Mouse (Mus musculus) intestine, embryonic 16.5 days (tissue): Measurements from ENCODE around the gene Tbc1d16. TPM values are rescaled to one million over a fixed set of nuclear protein-coding genes. Genes with fewer than 3 reads are reported as not detected.

Experiments used
- ATAC-seq: fragments of 200-750 bp; cut with Nextera tagmentation; 2 replicates; pipeline ENCODE4 v1.8.0; 2017; ENCODE audit warnings: moderate TSS enrichment, moderate library complexity
- H3K27ac ChIP-seq: fragments of 300-500 bp; sonication (generic); 2 replicates; pipeline ENCODE4 v1.5.1; 2014; ENCODE audit warnings: mild to moderate bottlenecking, low read length
- H3K27me3 ChIP-seq: fragments of 300-500 bp; sonication (generic); replicated peaks from 2 replicates; pipeline ENCODE4 v1.6.1; 2014; ENCODE audit warnings: low read length, control low read depth, mixed read lengths; ENCODE audit not compliant: control insufficient read depth, insufficient read depth
- H3K36me3 ChIP-seq: fragments of 300-500 bp; sonication (generic); 2 replicates; pipeline ENCODE4 v1.6.1; 2014; ENCODE audit warnings: low read length, control low read depth; ENCODE audit not compliant: control insufficient read depth, insufficient read depth
- H3K4me1 ChIP-seq: fragments of 300-500 bp; sonication (generic); 2 replicates; pipeline ENCODE4 v1.6.1; 2014; ENCODE audit warnings: low read length, control low read depth, mixed read lengths; ENCODE audit not compliant: control insufficient read depth, insufficient read depth
- H3K4me2 ChIP-seq: fragments of 300-500 bp; sonication (generic); 2 replicates; pipeline ENCODE4 v1.6.1; 2014; ENCODE audit warnings: low read depth, low read length, control low read depth
- H3K4me3 ChIP-seq: fragments of 300-500 bp; sonication (generic); 2 replicates; pipeline ENCODE4 v1.5.1; 2014; ENCODE audit warnings: mild to moderate bottlenecking, low read length
- H3K9ac ChIP-seq: fragments of 300-500 bp; sonication (generic); 2 replicates; pipeline ENCODE4 v1.6.1; 2014; ENCODE audit warnings: low read depth, low read length
- H3K9me3 ChIP-seq: fragments of 300-500 bp; sonication (generic); 2 replicates; pipeline ENCODE4 v1.6.1; 2016; ENCODE audit warnings: low read length, control low read depth; ENCODE audit not compliant: control insufficient read depth
- WGBS: fragments of 180-500 bp; shearing (Covaris S2); extraction: QIAGEN DNeasy Blood & Tissue Kit; methylation state at CpG from one replicate; pipeline ENCODE4 v1.1.7; 2014; 5-methylcytosine and 5-hydroxymethylcytosine counted together
- polyA plus RNA-seq: library from polyadenylated mRNA; unstranded; fragments of >200 nt; fragmentation: Nextera tagmentation; extraction: Ambion mirVana; gene quantifications from 2 replicates; pipeline ENCODE4 v1.2.1, GENCODE M21; 2015

The Tbc1d16 gene
- polyA plus RNA-seq, 1 experiment from 2014 or later, result 12.7 TPM

DNA sequence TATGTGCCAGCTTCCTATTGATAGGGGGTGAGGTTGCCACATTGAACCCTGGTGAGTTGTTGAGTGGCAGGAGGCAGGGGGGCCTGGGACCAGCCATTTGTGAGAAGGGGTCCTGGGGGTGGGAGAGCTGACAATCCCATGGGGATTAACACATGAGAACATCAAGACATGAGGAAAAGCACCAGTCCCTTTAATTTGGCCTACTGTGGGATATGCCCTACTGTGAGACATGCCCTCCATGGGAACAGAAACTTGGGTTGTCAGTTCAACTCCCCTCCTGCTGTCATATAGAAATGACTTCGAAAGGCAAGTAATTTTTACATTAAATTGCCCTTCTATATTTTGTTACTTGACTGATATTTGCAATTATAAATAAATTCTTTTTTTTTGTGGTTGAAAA is 59.4 kb downstream of the Tbc1d16 start:
- no peaks in the 10 kb centered on the region for H3K36me3 ChIP-seq
- no peak overlapping the region for H3K4me3 ChIP-seq
- H3K4me1 ChIP-seq, result no peaks in the 10 kb centered on the region; the same call in 1 of the 2 replicates
- no peak overlapping the region for H3K27ac ChIP-seq
- ATAC-seq, result no peak
- no peaks in the 10 kb centered on the region for H3K27me3 ChIP-seq
- WGBS, result 89% methylated on average over 1 of the region's 1 CpGs
- H3K4me2 ChIP-seq, result no peak overlapping the region
- H3K9me3 ChIP-seq, result no peaks in the 10 kb centered on the region
- H3K9ac ChIP-seq, result no peak overlapping the region

DNA sequence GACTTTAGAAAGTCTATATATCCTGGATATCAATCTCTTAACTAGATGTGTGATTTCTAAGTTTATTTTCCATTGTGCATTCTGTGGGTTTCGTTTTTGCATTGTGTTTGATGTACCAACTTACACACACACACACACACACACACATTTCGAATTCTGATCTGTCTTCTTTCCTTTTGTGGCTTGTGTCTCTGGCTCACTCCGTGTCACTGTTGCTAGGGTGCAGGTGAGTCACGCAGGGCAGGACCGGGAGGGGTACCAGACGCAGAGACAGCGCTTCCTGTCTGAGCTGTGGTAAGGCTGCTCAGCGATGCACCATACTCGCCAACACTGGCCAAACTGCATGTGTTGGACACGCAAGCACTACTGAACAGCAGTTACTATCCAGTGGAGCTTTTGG is 62.3 kb downstream of the Tbc1d16 start:
- H3K9me3 ChIP-seq, result no peaks in the 10 kb centered on the region
- H3K27ac ChIP-seq, result no peak overlapping the region
- no peaks in the 10 kb centered on the region; the same call in 1 of the 2 replicates for H3K4me1 ChIP-seq
- no peaks in the 10 kb centered on the region for H3K36me3 ChIP-seq
- no peak for ATAC-seq
- no peak overlapping the region for H3K4me3 ChIP-seq
- 71% methylated on average over 10 of the region's 10 CpGs for WGBS
- no peak overlapping the region for H3K4me2 ChIP-seq
- no peaks in the 10 kb centered on the region for H3K27me3 ChIP-seq
- H3K9ac ChIP-seq, result no peak overlapping the region

DNA sequence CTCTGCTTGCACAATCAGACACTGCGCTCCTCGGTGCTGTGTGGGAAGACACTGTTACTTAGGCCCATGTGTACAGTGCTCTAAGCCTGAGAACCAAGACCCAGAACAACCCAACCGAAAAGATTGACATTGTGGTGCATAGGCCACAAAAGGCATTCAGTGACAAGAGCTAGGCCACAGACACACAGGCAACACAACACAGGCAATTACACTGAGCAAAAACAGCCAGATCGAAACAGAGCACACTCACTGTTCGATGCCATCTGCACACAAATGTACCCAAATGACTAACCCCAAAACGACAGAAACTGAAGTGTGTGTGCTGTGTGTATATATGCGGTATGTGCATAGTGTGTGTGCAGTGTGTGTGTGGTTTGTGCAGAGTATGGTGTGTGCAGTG is 63.9 kb downstream of the Tbc1d16 start:
- Histone ChIP-seq H3K27ac (no peak overlapping the region), H3K9ac (no peak overlapping the region), H3K4me3 (no peak overlapping the region), H3K36me3 (no peaks in the 10 kb centered on the region), H3K4me2 (no peak overlapping the region), H3K9me3 (no peaks in the 10 kb centered on the region), H3K27me3 (no peaks in the 10 kb centered on the region), H3K4me1 (peaks cover 5% of the 10 kb centered on the region; the same call in 1 of the 2 replicates)
- no peak for ATAC-seq
- WGBS, result 89% methylated on average over 7 of the region's 7 CpGs

DNA sequence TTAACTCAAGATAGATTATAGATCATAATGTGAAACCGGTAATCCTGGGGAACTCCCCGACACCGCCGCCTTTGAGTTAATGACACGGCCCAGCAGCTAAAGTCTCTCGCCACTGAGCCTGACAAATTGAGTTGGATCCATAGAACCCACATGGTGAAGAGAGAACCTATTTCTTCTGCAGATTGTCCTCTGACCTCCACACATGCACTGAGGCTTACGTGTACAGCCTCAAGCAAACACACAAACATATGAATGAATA is 64.6 kb downstream of the Tbc1d16 start:
- 91% methylated on average over 7 of the region's 7 CpGs for WGBS
- Histone ChIP-seq H3K9me3 (no peaks in the 10 kb centered on the region), H3K4me2 (no peak overlapping the region), H3K27me3 (no peaks in the 10 kb centered on the region), H3K4me3 (no peak overlapping the region), H3K4me1 (peaks cover 5% of the 10 kb centered on the region; the same call in 1 of the 2 replicates), H3K9ac (no peak overlapping the region), H3K27ac (peak overlapping the region; percentile 18), H3K36me3 (no peaks in the 10 kb centered on the region)
- ATAC-seq, result no peak

DNA sequence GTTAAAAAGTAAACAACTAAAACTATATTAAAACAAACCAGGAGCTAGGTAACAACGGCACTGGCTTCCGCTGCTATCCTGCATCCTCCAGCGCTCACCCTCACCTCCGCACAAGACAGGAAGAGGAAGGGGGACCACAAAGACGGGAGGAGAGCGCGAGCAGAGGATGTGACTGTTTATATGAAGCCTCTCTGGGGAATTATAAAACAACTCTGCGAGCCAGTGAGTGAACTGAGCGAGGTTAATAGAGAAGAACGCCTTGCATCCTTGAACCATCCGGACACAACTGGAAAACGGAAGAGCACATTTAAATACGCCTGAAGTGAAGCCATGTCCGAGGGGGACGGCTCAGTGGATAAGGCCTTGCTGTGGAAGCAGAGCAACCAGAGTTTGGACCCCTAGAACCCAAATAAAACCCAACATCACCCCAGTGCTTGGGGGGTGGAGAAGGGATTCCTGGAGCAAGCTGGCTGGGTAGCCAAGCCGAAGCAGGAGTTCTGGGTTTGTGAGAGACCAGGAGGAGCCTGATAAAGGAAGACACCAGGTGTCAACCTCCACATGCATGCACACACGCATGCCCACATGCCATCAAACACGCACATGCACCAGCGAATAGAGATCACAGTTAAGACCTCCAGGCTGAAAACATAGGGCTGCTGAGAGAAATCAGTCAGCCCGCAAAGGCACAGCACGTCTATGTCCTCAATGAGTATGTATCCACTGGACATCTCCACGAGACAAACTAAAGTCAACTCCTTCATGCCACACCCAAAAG is 65.2 kb downstream of the Tbc1d16 start:
- Histone ChIP-seq H3K4me3 (no peak overlapping the region), H3K9me3 (no peaks in the 10 kb centered on the region), H3K27ac (peak overlapping the region; percentile 18), H3K4me2 (no peak overlapping the region), H3K4me1 (peaks cover 5% of the 10 kb centered on the region; the same call in 1 of the 2 replicates), H3K36me3 (no peaks in the 10 kb centered on the region), H3K9ac (no peak overlapping the region), H3K27me3 (no peaks in the 10 kb centered on the region)
- ATAC-seq, result 0 out of 2 replicates have a peak, but pooled peaks have one; percentile 18
- WGBS, result 60% methylated on average over 22 of the region's 22 CpGs

DNA sequence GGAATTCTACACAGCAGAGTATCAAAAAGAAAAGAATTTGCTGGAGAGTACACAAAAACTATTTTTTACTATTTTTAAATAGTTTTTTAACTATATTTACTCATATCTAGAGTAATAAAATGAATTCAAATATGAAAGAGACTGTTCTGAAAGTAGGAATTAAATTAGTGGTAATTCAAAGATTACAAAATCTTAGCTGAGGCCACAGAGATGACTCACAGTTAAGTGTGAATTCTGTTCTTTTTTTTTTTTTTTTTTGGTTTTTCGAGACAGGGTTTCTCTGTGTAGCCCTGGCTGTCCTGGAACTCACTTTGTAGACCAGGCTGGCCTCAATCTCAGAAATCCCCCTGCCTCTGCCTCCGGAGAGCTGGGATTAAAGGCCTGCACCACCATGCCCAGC is 66.6 kb downstream of the Tbc1d16 start:
- H3K4me3 ChIP-seq, result no peak overlapping the region
- no peak overlapping the region for H3K4me2 ChIP-seq
- H3K4me1 ChIP-seq, result peaks cover 5% of the 10 kb centered on the region; the same call in 1 of the 2 replicates
- H3K27me3 ChIP-seq, result no peaks in the 10 kb centered on the region
- no peak overlapping the region for H3K27ac ChIP-seq
- H3K9me3 ChIP-seq, result no peaks in the 10 kb centered on the region
- H3K9ac ChIP-seq, result no peak overlapping the region
- ATAC-seq, result no peak
- H3K36me3 ChIP-seq, result no peaks in the 10 kb centered on the region
- 82% methylated on average over 2 of the region's 2 CpGs for WGBS

DNA sequence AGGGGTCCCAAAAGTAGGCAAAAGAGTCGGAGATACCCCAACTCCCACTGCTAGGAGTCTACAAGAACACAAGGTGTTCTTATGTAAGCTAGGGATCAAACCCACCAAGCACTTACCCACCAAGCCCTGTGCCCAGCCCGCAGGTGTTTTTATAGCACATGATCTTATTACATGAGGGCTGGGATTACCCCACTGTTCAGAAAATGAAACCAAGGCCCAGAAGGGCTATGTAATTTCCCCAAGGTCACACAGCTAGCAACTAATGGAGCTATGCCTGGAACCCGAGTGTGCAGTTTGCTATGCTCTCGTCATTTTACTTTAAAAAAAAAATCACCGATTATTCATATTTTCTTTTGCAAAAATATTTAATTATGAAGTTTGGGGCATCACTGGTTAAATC is 68.2 kb downstream of the Tbc1d16 start:
- 84% methylated on average over 5 of the region's 5 CpGs for WGBS
- no peak for ATAC-seq
- Histone ChIP-seq H3K27ac (no peak overlapping the region), H3K9ac (no peak overlapping the region), H3K4me2 (no peak overlapping the region), H3K4me3 (no peak overlapping the region), H3K9me3 (no peaks in the 10 kb centered on the region), H3K36me3 (no peaks in the 10 kb centered on the region), H3K4me1 (peaks cover 5% of the 10 kb centered on the region; the same call in 1 of the 2 replicates), H3K27me3 (no peaks in the 10 kb centered on the region)

DNA sequence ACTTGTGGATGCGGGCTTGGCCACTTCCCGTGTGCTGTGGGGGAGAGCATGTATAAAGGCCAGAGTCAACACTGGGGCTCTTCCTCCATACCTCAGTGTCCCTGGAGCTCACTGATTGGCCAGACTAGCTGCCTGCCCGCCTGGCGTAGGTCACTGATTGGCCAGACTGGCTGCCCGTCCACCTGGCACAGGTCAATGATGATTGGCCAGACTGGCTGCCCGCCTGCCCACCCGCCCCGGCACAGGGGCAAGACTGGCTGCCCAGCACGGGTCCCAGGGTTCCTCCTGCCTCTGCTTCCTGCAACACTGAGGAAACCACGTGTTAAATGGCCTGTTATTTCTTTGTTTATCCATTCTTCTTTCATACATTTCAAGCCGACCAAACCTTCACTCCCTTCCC is 68.8 kb downstream of the Tbc1d16 start:
- Histone ChIP-seq H3K4me2 (0 out of 2 replicates have a peak overlapping the region, but pooled peaks have one; percentile 2), H3K27ac (no peak overlapping the region), H3K4me1 (0 out of 2 replicates have a peak, but pooled peaks cover 5% of the 10 kb centered on the region), H3K27me3 (no peaks in the 10 kb centered on the region), H3K9me3 (no peaks in the 10 kb centered on the region), H3K9ac (no peak overlapping the region), H3K36me3 (no peaks in the 10 kb centered on the region), H3K4me3 (no peak overlapping the region)
- WGBS, result 46% methylated on average over 11 of the region's 11 CpGs
- ATAC-seq, result peak; percentile 68

DNA sequence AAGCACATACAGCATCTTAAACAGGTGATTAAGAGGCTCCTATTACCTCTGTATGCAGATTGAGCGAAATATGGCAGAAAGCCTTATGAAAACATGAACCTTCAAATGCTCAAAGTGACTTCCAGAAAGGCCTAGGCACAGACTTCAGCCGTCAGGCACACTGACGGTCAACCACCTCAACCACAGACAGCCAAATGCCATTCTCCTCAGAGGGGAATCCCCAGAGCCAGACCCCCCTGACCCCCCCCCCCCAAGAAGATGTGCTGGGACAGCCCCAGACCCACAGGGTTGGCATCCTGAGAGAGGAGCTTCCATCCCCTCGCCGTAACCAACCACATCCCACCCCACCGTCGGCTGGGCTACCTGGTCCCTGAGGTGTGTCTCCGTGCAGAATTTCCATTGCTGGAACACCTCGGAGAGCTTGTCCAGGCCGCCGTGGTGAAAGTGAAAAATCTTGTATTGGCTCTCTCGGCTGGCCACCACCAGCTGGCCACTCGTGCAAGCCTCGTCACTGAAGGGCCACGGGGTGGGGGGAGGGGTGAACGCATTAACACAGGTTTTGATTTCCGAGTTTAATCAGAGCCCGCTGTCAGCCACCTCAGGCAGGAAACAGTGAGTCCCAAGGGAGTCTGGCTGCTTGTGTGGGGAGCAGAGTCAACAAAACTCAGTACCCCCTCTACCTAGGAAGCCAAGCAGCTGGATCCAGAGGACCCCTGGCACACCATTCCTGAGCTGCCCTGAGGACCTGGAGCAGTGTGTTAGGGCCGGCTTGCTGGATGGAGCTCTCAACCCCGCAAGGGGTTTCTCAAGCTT is 70.7 kb downstream of the Tbc1d16 start:
- 54% methylated on average over 20 of the region's 20 CpGs for WGBS
- no peak overlapping the region for H3K4me3 ChIP-seq
- 0 out of 2 replicates have a peak, but pooled peaks cover 5% of the 10 kb centered on the region for H3K4me1 ChIP-seq
- no peak overlapping the region for H3K4me2 ChIP-seq
- H3K9me3 ChIP-seq, result no peaks in the 10 kb centered on the region
- no peak overlapping the region for H3K27ac ChIP-seq
- H3K36me3 ChIP-seq, result no peaks in the 10 kb centered on the region
- no peak for ATAC-seq
- H3K9ac ChIP-seq, result no peak overlapping the region
- H3K27me3 ChIP-seq, result no peaks in the 10 kb centered on the region
